Mouse (Mus musculus): ENCODE measurements at regions not wholly inside any gene's neighbourhood (a gene's known extent, or its start where the extent isn't known, plus 50 kb on each side); places are given as distances from the start of the nearest gene placed in this dataset.
"Not testable (repeated sequence)": the region's sequence is repeated elsewhere in the genome, so short reads cannot be mapped to it uniquely, and the experiment has no call there.

- Histone ChIP-seq H3K9ac (no peak overlapping the region), H3K27me3 (replicated peaks) (no peaks in the 10 kb centered on the region), H3K4me3 (replicated peaks) (no peak overlapping the region), H3K4me2 (replicated peaks) (no peak overlapping the region), H3K27ac (no peak overlapping the region), H3K36me3 (no peaks in the 10 kb centered on the region), H3K4me1 (replicated peaks) (0 out of 2 replicates have a peak, but pooled peaks cover 4% of the 10 kb centered on the region), H3K9me3 (no peaks in the 10 kb centered on the region)
- ATAC-seq = no peak
- WGBS = 71% methylated on average over 3 of the region's 3 CpGs
Observed at GRCm38 (mm10) chr10:8136662-8137061, 180.6 kb upstream of the Tab2 start.

- H3K9ac ChIP-seq = no peak overlapping the region
- no peaks in the 10 kb centered on the region for H3K9me3 ChIP-seq
- 0 out of 2 replicates have a peak, but pooled peaks cover 4% of the 10 kb centered on the region for H3K4me1 ChIP-seq (replicated peaks)
- H3K4me3 ChIP-seq (replicated peaks) = no peak overlapping the region
- H3K27ac ChIP-seq = no peak overlapping the region
- 48% methylated on average over 6 of the region's 7 CpGs for WGBS
- ATAC-seq = no peak
- H3K27me3 ChIP-seq (replicated peaks) = no peaks in the 10 kb centered on the region
- no peaks in the 10 kb centered on the region for H3K36me3 ChIP-seq
- no peak overlapping the region for H3K4me2 ChIP-seq (replicated peaks)
Observed at GRCm38 (mm10) chr10:8135272-8135671, 179.2 kb upstream of the Tab2 start.

DNA sequence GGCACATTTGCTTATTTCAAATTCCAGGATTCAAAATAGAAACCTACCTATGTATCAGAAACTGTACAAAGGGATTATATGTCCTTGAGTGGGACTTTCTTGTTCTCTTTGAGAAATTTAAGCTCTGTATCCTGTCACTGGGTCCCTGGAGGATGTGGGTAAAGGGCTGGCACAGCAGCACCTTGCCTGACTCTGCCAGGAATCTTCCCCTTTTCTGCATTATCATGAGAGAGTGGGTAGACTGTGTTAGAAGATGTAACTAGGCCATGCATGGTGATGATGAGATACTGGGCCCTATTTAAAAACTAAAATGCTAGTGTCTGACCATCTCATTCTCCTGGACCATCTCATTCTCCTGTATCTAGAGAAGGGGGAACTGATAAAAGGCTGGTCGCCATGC lies 178.4 kb upstream of the Tab2 start:
- no peak overlapping the region for H3K27ac ChIP-seq
- WGBS = 96% methylated on average over 1 of the region's 1 CpGs
- no peaks in the 10 kb centered on the region for H3K36me3 ChIP-seq
- H3K9ac ChIP-seq = no peak overlapping the region
- no peaks in the 10 kb centered on the region for H3K27me3 ChIP-seq (replicated peaks)
- no peak for ATAC-seq
- H3K4me2 ChIP-seq (replicated peaks) = no peak overlapping the region
- H3K4me1 ChIP-seq (replicated peaks) = 0 out of 2 replicates have a peak, but pooled peaks cover 4% of the 10 kb centered on the region
- H3K4me3 ChIP-seq (replicated peaks) = no peak overlapping the region
- H3K9me3 ChIP-seq = no peaks in the 10 kb centered on the region

DNA sequence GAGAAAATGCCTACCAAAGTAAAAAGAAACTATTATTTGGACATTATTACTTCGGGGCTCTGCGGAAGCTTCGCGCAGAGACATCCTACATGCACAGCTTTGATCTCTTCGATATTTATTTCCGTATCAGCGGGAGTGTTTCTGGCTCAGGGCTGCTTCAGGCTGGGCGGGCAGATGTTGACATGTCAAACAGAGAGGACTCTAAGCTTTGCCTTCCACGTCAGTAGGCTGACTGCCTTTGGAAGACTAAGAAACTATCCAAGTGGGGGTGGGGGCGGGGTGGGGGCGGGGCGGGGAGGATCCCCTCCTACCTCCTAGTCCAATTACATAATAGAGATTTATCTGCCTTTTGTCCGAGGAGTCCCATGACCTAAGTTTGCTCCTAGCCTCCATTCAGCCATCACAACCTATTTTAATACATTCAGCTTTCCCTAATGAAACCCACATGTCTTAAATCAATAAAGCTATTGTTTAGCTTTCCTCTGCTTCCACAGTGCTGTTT lies 177.5 kb upstream of the Tab2 start:
- H3K9ac ChIP-seq = no peak overlapping the region
- peak; percentile 52; the same call in 1 of the 2 replicates for ATAC-seq
- H3K4me2 ChIP-seq (replicated peaks) = peak overlapping the region; percentile 11; the same call in 1 of the 2 replicates
- no peaks in the 10 kb centered on the region for H3K36me3 ChIP-seq
- no peak overlapping the region for H3K27ac ChIP-seq
- no peak overlapping the region for H3K4me3 ChIP-seq (replicated peaks)
- H3K27me3 ChIP-seq (replicated peaks) = no peaks in the 10 kb centered on the region
- H3K4me1 ChIP-seq (replicated peaks) = 0 out of 2 replicates have a peak, but pooled peaks cover 4% of the 10 kb centered on the region
- no peaks in the 10 kb centered on the region for H3K9me3 ChIP-seq
- 45% methylated on average over 13 of the region's 13 CpGs for WGBS

DNA sequence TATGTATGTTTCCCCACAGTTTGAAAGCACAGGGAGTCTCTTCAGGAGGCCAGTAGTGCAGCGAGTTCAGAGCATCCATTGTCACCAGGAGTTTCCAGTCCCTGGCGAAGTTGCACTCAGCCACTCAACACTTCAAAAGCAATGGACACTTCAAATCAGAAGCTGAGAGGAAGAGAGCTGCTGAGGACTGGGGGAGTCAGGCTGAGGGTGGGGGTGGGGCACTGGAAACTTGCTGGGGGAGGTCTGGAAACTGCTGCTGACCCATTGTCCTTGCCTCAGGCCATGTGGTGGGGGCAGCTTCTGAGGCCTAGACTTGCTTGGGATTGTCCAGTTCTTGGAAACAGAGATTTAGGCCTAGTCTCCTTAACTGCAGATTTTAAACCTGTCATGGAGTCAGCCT lies 176.8 kb upstream of the Tab2 start:
- Histone ChIP-seq H3K4me1 (replicated peaks) (0 out of 2 replicates have a peak, but pooled peaks cover 4% of the 10 kb centered on the region), H3K27me3 (replicated peaks) (no peaks in the 10 kb centered on the region), H3K9me3 (no peaks in the 10 kb centered on the region), H3K9ac (no peak overlapping the region), H3K4me2 (replicated peaks) (no peak overlapping the region), H3K36me3 (no peaks in the 10 kb centered on the region), H3K4me3 (replicated peaks) (no peak overlapping the region), H3K27ac (no peak overlapping the region)
- no peak for ATAC-seq
- WGBS = 68% methylated on average over 2 of the region's 2 CpGs

GRCm38 (mm10) chr10:8130472-8131241 lies 174.6 kb upstream of the Tab2 start:
- H3K9ac ChIP-seq = no peak overlapping the region
- 0 out of 2 replicates have a peak, but pooled peaks cover 4% of the 10 kb centered on the region for H3K4me1 ChIP-seq (replicated peaks)
- H3K27me3 ChIP-seq (replicated peaks) = no peaks in the 10 kb centered on the region
- 34% methylated on average over 18 of the region's 18 CpGs for WGBS
- peak overlapping the region; percentile 35 for H3K4me2 ChIP-seq (replicated peaks)
- no peaks in the 10 kb centered on the region for H3K36me3 ChIP-seq
- ATAC-seq = peak; percentile 71
- no peak overlapping the region for H3K4me3 ChIP-seq (replicated peaks)
- H3K27ac ChIP-seq = no peak overlapping the region
- H3K9me3 ChIP-seq = no peaks in the 10 kb centered on the region

DNA sequence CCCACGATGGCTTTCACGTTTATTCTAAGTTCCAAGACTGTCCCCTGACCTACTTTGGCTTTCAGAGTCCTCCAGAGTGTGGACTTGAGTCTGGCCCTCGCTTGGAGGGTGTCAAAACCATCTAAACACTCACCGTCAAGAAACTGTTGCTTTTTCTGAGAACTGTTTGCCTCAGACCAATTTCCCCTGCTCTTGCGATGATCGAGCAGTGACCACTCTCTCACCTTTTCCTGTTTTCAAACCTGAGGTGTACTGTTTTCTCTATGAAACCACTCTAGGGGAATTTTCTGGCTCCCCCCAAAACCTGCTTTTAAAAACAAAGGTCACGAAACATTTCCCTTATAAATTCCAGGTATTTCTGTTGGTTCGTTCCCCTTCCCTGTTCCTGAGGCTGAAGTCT lies 174.0 kb upstream of the Tab2 start:
- Histone ChIP-seq H3K36me3 (no peaks in the 10 kb centered on the region), H3K9me3 (no peaks in the 10 kb centered on the region), H3K27me3 (replicated peaks) (no peaks in the 10 kb centered on the region), H3K27ac (no peak overlapping the region), H3K4me2 (replicated peaks) (peak overlapping the region; percentile 35), H3K4me3 (replicated peaks) (no peak overlapping the region), H3K9ac (no peak overlapping the region), H3K4me1 (replicated peaks) (0 out of 2 replicates have a peak, but pooled peaks cover 4% of the 10 kb centered on the region)
- ATAC-seq = 0 out of 2 replicates have a peak, but pooled peaks have one; percentile 11
- WGBS = 46% methylated on average over 8 of the region's 8 CpGs

GRCm38 (mm10) chr10:8124124-8124523 lies 168.1 kb upstream of the Tab2 start:
- Histone ChIP-seq H3K27me3 (replicated peaks) (no peaks in the 10 kb centered on the region), H3K4me2 (replicated peaks) (no peak overlapping the region), H3K9me3 (no peaks in the 10 kb centered on the region), H3K9ac (no peak overlapping the region), H3K4me1 (replicated peaks) (no peaks in the 10 kb centered on the region), H3K4me3 (replicated peaks) (no peak overlapping the region), H3K27ac (no peak overlapping the region), H3K36me3 (no peaks in the 10 kb centered on the region)
- 76% methylated on average over 1 of the region's 1 CpGs for WGBS
- ATAC-seq = no peak

- no peak overlapping the region for H3K4me3 ChIP-seq (replicated peaks)
- ATAC-seq = no peak
- 44% methylated on average over 4 of the region's 4 CpGs for WGBS
Observed at GRCm38 (mm10) chr10:8121895-8122294, 165.9 kb upstream of the Tab2 start.

DNA sequence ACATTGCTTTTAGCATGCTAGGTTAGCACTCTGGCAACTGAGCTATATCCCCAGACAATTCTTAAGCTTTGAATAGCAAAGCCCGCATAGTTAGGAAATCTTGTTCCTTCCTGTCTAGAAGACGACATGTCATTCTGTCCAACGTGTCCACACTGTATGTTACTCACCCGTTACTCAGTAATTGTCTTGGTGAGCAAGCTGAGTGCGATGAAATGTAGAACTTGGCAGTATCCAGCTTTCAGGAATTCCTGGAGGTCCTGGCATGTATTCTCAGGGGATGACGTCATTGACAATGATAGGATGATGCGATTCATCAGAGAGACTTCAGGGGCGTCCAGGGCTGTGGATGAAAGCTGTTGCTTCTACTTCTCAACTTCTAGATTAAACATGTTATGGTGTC lies 160.8 kb upstream of the Tab2 start:
- no peak overlapping the region for H3K4me2 ChIP-seq (replicated peaks)
- no peaks in the 10 kb centered on the region for H3K27me3 ChIP-seq (replicated peaks)
- no peak overlapping the region for H3K4me3 ChIP-seq (replicated peaks)
- H3K9me3 ChIP-seq = no peaks in the 10 kb centered on the region
- no peaks in the 10 kb centered on the region for H3K36me3 ChIP-seq
- H3K27ac ChIP-seq = no peak overlapping the region
- no peak overlapping the region for H3K9ac ChIP-seq
- no peak for ATAC-seq
- 78% methylated on average over 8 of the region's 8 CpGs for WGBS
- H3K4me1 ChIP-seq (replicated peaks) = no peaks in the 10 kb centered on the region

More at GRCm38 (mm10) chr10:8121895-8122294, 165.9 kb upstream of the Tab2 start:
- Histone ChIP-seq H3K36me3 (no peaks in the 10 kb centered on the region), H3K9me3 (no peaks in the 10 kb centered on the region), H3K9ac (no peak overlapping the region), H3K27me3 (replicated peaks) (no peaks in the 10 kb centered on the region), H3K4me1 (replicated peaks) (no peaks in the 10 kb centered on the region), H3K4me2 (replicated peaks) (no peak overlapping the region), H3K27ac (no peak overlapping the region)

- 62% methylated on average over 5 of the region's 5 CpGs for WGBS
- H3K9ac ChIP-seq; H3K9me3 ChIP-seq; H3K27ac ChIP-seq; H3K36me3 ChIP-seq; H3K4me2 ChIP-seq (replicated peaks); H3K4me3 ChIP-seq (replicated peaks); H3K4me1 ChIP-seq (replicated peaks); H3K27me3 ChIP-seq (replicated peaks): not testable (repeated sequence)
- peak; percentile 86 for ATAC-seq
Observed at GRCm38 (mm10) chr10:8114932-8115331, 158.9 kb upstream of the Tab2 start.

- Histone ChIP-seq H3K4me1 (replicated peaks) (no peaks in the 10 kb centered on the region), H3K27ac (no peak overlapping the region), H3K4me3 (replicated peaks) (no peak overlapping the region), H3K27me3 (replicated peaks) (no peaks in the 10 kb centered on the region), H3K9ac (no peak overlapping the region), H3K9me3 (no peaks in the 10 kb centered on the region), H3K4me2 (replicated peaks) (no peak overlapping the region), H3K36me3 (no peaks in the 10 kb centered on the region)
- WGBS = 64% methylated on average over 3 of the region's 3 CpGs
- ATAC-seq = no peak; the same call in 1 of the 2 replicates
Observed at GRCm38 (mm10) chr10:8114530-8114929, 158.5 kb upstream of the Tab2 start.

- peaks cover 8% of the 10 kb centered on the region; the same call in 1 of the 2 replicates for H3K4me1 ChIP-seq (replicated peaks)
- H3K36me3 ChIP-seq = no peaks in the 10 kb centered on the region
- no peak for ATAC-seq
- H3K27ac ChIP-seq = no peak overlapping the region
- no peak overlapping the region for H3K4me3 ChIP-seq (replicated peaks)
- 83% methylated on average over 6 of the region's 6 CpGs for WGBS
- H3K27me3 ChIP-seq (replicated peaks) = no peaks in the 10 kb centered on the region
- no peak overlapping the region for H3K9ac ChIP-seq
- no peaks in the 10 kb centered on the region for H3K9me3 ChIP-seq
- no peak overlapping the region for H3K4me2 ChIP-seq (replicated peaks)
Observed at GRCm38 (mm10) chr10:8100489-8100888, 144.5 kb upstream of the Tab2 start.
